Mouse (Mus musculus) neural tube, embryonic 12.5 days (tissue): ENCODE results near the gene Gm49320. TPM values are rescaled to one million over a fixed set of nuclear protein-coding genes. Genes with fewer than 3 reads are reported as not detected.
"Not testable (repeated sequence)": the region's sequence is repeated elsewhere in the genome, so short reads cannot be mapped to it uniquely, and the experiment has no call there.

Experiments used
- ATAC-seq: fragments of 200-750 bp; cut with Nextera tagmentation; 2 replicates; pipeline ENCODE4 v1.8.0; 2017; ENCODE audit warnings: low read depth, mild to moderate bottlenecking, moderate TSS enrichment, moderate library complexity; ENCODE audit not compliant: low FRiP score
- H3K27ac ChIP-seq: fragments of 300-500 bp; sonication (generic); 2 replicates; pipeline ENCODE4 v1.5.1; 2016
- H3K27me3 ChIP-seq: fragments of 300-500 bp; sonication (generic); replicated peaks from 2 replicates; pipeline ENCODE4 v1.6.1; 2016; ENCODE audit warnings: mild to moderate bottlenecking
- H3K36me3 ChIP-seq: fragments of 300-500 bp; sonication (generic); 2 replicates; pipeline ENCODE4 v1.6.1; 2016; ENCODE audit warnings: mild to moderate bottlenecking
- H3K4me1 ChIP-seq: fragments of 300-500 bp; sonication (generic); 2 replicates; pipeline ENCODE4 v1.6.1; 2016
- H3K4me2 ChIP-seq: fragments of 300-500 bp; sonication (generic); replicated peaks from 2 replicates; pipeline ENCODE4 v1.6.1; 2016; ENCODE audit warnings: mild to moderate bottlenecking
- H3K4me3 ChIP-seq: fragments of 300-500 bp; sonication (generic); 2 replicates; pipeline ENCODE4 v1.5.1; 2016
- H3K9ac ChIP-seq: fragments of 300-500 bp; sonication (generic); 2 replicates; pipeline ENCODE4 v1.6.1; 2016; ENCODE audit warnings: mild to moderate bottlenecking
- H3K9me3 ChIP-seq: fragments of 300-500 bp; sonication (generic); 2 replicates; pipeline ENCODE4 v1.6.1; 2016; ENCODE audit warnings: mild to moderate bottlenecking
- WGBS: fragments of 180-500 bp; shearing (Covaris S2); methylation state at CpG from one replicate; pipeline ENCODE4 v1.1.7; 2016; 5-methylcytosine and 5-hydroxymethylcytosine counted together
- polyA plus RNA-seq: library from polyadenylated mRNA; unstranded; fragments of >200 nt; fragmentation: Nextera tagmentation; extraction: Ambion mirVana; gene quantifications from 2 replicates; pipeline ENCODE4 v1.2.1, GENCODE M21; 2016

Gm49320 gene
- polyA plus RNA-seq, 1 experiment from 2014 or later = 1.2 TPM

- no peaks in the 10 kb centered on the region for H3K9me3 ChIP-seq
- peaks cover 36% of the 10 kb centered on the region for H3K4me1 ChIP-seq
- peak; percentile 86 for ATAC-seq
- peak within 1 kb of the TSS; percentile 83 for H3K9ac ChIP-seq
- H3K4me3 ChIP-seq = peak within 1 kb of the TSS; percentile 86
- H3K4me2 ChIP-seq = peak within 1 kb of the TSS; percentile 88
- peak within 1 kb of the TSS; percentile 80 for H3K27ac ChIP-seq
- under 1% methylated on average over 69 of the region's 69 CpGs for WGBS
- H3K36me3 ChIP-seq = peaks cover 41% of the 10 kb centered on the region
- H3K27me3 ChIP-seq = peaks cover 4% of the 10 kb centered on the region; the same call in 1 of the 2 replicates
These were observed 14.5 kb downstream of the Gm49320 start, which contains the start of gene Snapc2 for GRCm38 (mm10) chr8:4252934-4253841. TSS of gene Snapc2 (plus strand) at chr8:4253080.

GRCm38 (mm10) chr8:4254001-4254400, 15.3 kb downstream of the Gm49320 start:
- Histone ChIP-seq H3K36me3 (peaks cover 37% of the 10 kb centered on the region), H3K27ac (no peak overlapping the region), H3K9ac (no peak overlapping the region), H3K27me3 (peaks cover 4% of the 10 kb centered on the region; the same call in 1 of the 2 replicates), H3K4me3 (peak overlapping the region; percentile 86; the same call in 1 of the 2 replicates), H3K4me2 (peak overlapping the region; percentile 88), H3K9me3 (no peaks in the 10 kb centered on the region), H3K4me1 (peaks cover 31% of the 10 kb centered on the region)
- WGBS = 71% methylated on average over 6 of the region's 6 CpGs
- ATAC-seq = no peak

- not testable (repeated sequence) for H3K27ac ChIP-seq, H3K4me2 ChIP-seq, H3K9ac ChIP-seq, H3K4me3 ChIP-seq, ATAC-seq, H3K27me3 ChIP-seq, H3K9me3 ChIP-seq
- H3K36me3 ChIP-seq = peaks cover 35% of the 10 kb centered on the region
- H3K4me1 ChIP-seq = peaks cover 40% of the 10 kb centered on the region
- 88% methylated on average over 7 of the region's 7 CpGs for WGBS
These were observed 16.8 kb downstream of the Gm49320 start for GRCm38 (mm10) chr8:4255471-4255870.

GRCm38 (mm10) chr8:4256911-4257310, 18.2 kb downstream of the Gm49320 start:
- peaks cover 47% of the 10 kb centered on the region for H3K36me3 ChIP-seq
- H3K27ac ChIP-seq = no peak overlapping the region
- peak overlapping the region; percentile 86; the same call in 1 of the 2 replicates for H3K4me3 ChIP-seq
- no peaks in the 10 kb centered on the region for H3K9me3 ChIP-seq
- no peak for ATAC-seq
- 67% methylated on average over 4 of the region's 4 CpGs for WGBS
- peak overlapping the region; percentile 29; the same call in 1 of the 2 replicates for H3K9ac ChIP-seq
- peaks cover 40% of the 10 kb centered on the region for H3K4me1 ChIP-seq
- H3K27me3 ChIP-seq = no peaks in the 10 kb centered on the region
- H3K4me2 ChIP-seq = peak overlapping the region; percentile 78

- H3K36me3 ChIP-seq = peaks cover 51% of the 10 kb centered on the region
These were observed 18.7 kb downstream of the Gm49320 start for GRCm38 (mm10) chr8:4257350-4257749.

DNA sequence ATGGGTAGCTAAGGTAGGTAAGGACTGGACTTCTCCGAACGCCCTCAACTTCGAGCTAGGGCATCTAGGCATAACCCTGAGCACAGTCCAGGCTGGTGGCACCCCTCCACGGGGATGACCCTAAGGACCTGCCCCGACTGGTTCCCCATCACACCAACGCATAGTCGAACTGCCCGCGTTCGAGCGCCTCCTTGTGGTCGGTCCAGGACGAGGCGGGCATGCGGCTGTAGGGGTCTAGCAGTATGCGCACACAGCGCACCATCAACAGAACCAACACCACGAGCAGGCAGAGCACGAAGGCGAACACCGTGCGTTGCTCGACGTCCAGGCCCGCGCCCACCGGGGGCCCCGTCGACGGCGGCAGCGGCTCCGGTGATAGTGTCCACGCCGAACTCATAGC, 19.6 kb downstream of the Gm49320 start:
- Histone ChIP-seq H3K36me3 (peaks cover 59% of the 10 kb centered on the region), H3K4me1 (peaks cover 40% of the 10 kb centered on the region), H3K4me3 (peak overlapping the region; percentile 86), H3K4me2 (peak overlapping the region; percentile 78), H3K9ac (peak overlapping the region; percentile 92), H3K9me3 (no peaks in the 10 kb centered on the region), H3K27ac (peak overlapping the region; percentile 89), H3K27me3 (no peaks in the 10 kb centered on the region)
- WGBS = 2% methylated on average over 35 of the region's 35 CpGs
- ATAC-seq = peak; percentile 77

More at GRCm38 (mm10) chr8:4257350-4257749, 18.7 kb downstream of the Gm49320 start:
- Histone ChIP-seq H3K4me3 (peak overlapping the region; percentile 86), H3K9ac (peak overlapping the region; percentile 92), H3K4me1 (peaks cover 40% of the 10 kb centered on the region), H3K27me3 (no peaks in the 10 kb centered on the region), H3K27ac (no peak overlapping the region; the same call in 1 of the 2 replicates), H3K9me3 (no peaks in the 10 kb centered on the region), H3K4me2 (peak overlapping the region; percentile 78)
- ATAC-seq = no peak
- WGBS = 73% methylated on average over 4 of the region's 4 CpGs

- ATAC-seq = peak; percentile 76
- Histone ChIP-seq H3K4me1 (peaks cover 38% of the 10 kb centered on the region), H3K27me3 (no peaks in the 10 kb centered on the region), H3K4me3 (peak overlapping the region; percentile 86), H3K9ac (peak overlapping the region; percentile 92), H3K9me3 (no peaks in the 10 kb centered on the region), H3K36me3 (peaks cover 63% of the 10 kb centered on the region), H3K27ac (peak overlapping the region; percentile 89), H3K4me2 (peak overlapping the region; percentile 78)
- WGBS = under 1% methylated on average over 32 of the region's 32 CpGs
These were observed 20.0 kb downstream of the Gm49320 start for GRCm38 (mm10) chr8:4258678-4259077.

GRCm38 (mm10) chr8:4259125-4259804, 20.6 kb downstream of the Gm49320 start, which contains the start of gene Ctxn1:
TSS of gene Ctxn1 (minus strand) at chr8:4259274.
- peak within 1 kb of the TSS; percentile 92 for H3K9ac ChIP-seq
- H3K4me1 ChIP-seq = peaks cover 32% of the 10 kb centered on the region
- peak within 1 kb of the TSS; percentile 78 for H3K4me2 ChIP-seq
- peak; percentile 90 for ATAC-seq
- peak within 1 kb of the TSS; percentile 89 for H3K27ac ChIP-seq
- H3K27me3 ChIP-seq = no peaks in the 10 kb centered on the region
- no peaks in the 10 kb centered on the region for H3K9me3 ChIP-seq
- peaks cover 69% of the 10 kb centered on the region for H3K36me3 ChIP-seq
- 6% methylated on average over 33 of the region's 33 CpGs for WGBS
- H3K4me3 ChIP-seq = peak within 1 kb of the TSS; percentile 86

- Histone ChIP-seq H3K9me3 (no peaks in the 10 kb centered on the region), H3K4me3 (no peak overlapping the region), H3K27me3 (no peaks in the 10 kb centered on the region), H3K27ac (no peak overlapping the region), H3K4me2 (no peak overlapping the region), H3K36me3 (peaks cover 72% of the 10 kb centered on the region), H3K9ac (no peak overlapping the region), H3K4me1 (peaks cover 31% of the 10 kb centered on the region)
- WGBS = 89% methylated on average over 4 of the region's 4 CpGs
- no peak for ATAC-seq
These were observed 21.1 kb downstream of the Gm49320 start for GRCm38 (mm10) chr8:4259805-4260170.

GRCm38 (mm10) chr8:4263105-4263791, 24.6 kb downstream of the Gm49320 start:
- H3K36me3 ChIP-seq = peaks cover 83% of the 10 kb centered on the region
- no peak overlapping the region for H3K4me2 ChIP-seq

GRCm38 (mm10) chr8:4265160-4265914, 26.7 kb downstream of the Gm49320 start:
- Histone ChIP-seq H3K9me3 (no peaks in the 10 kb centered on the region), H3K9ac (no peak overlapping the region), H3K27ac (no peak overlapping the region), H3K4me3 (no peak overlapping the region), H3K36me3 (peaks cover 96% of the 10 kb centered on the region), H3K4me1 (no peaks in the 10 kb centered on the region), H3K27me3 (no peaks in the 10 kb centered on the region), H3K4me2 (no peak overlapping the region)
- ATAC-seq = no peak
- WGBS = 95% methylated on average over 15 of the region's 15 CpGs

More at GRCm38 (mm10) chr8:4263105-4263791, 24.6 kb downstream of the Gm49320 start:
- Histone ChIP-seq H3K27ac (no peak overlapping the region), H3K27me3 (no peaks in the 10 kb centered on the region), H3K9me3 (no peaks in the 10 kb centered on the region), H3K9ac (no peak overlapping the region), H3K4me3 (no peak overlapping the region), H3K4me1 (peaks cover 9% of the 10 kb centered on the region)
- 88% methylated on average over 8 of the region's 8 CpGs for WGBS
- ATAC-seq = no peak
